8 mouse cellular contexts compared by ENCODE assay signal in genomic region chr15:98092372-98093120, GRCm38 (mm10). TPM values are rescaled to one million over a fixed set of nuclear protein-coding genes. Genes with fewer than 3 reads are reported as not detected.
A peak's percentile ranks its signal among the peaks of the same experiment; 100 is the strongest.
DNase-seq lines count a peak whose midpoint lies in the region; ATAC-seq and TF ChIP-seq lines count a peak whose summit lies in the region.

Gene Pfkm, plus strand, starts transcription at chr15:98092589.

- no peak for TF ChIP-seq RAD21 in MEL (IDR thresholded peaks at IDR 0.05; ENCODE audit: low read depth, low read length)

- WGBS in limb, embryonic 14.5 days = 3% methylated on average over 22 of the region's 30 CpGs
- WGBS in stomach, embryonic 14.5 days = under 1% methylated on average over 30 of the region's 30 CpGs

- H3K4me2 ChIP-seq in limb, embryonic 14.5 days (replicated peaks; ENCODE audit: low read depth, low read length, severe bottlenecking) = peak within 1 kb of the TSS; percentile 70
- H3K4me2 ChIP-seq in stomach, embryonic 14.5 days (replicated peaks; ENCODE audit: low read depth, low read length) = peak within 1 kb of the TSS; percentile 62

- peaks cover 22 to 23% of the 10 kb centered on the region in 2 experiments for H3K4me1 ChIP-seq in MEL (ENCODE audit: control insufficient read depth in 1 of 2, insufficient read depth in 2 of 2, low read length in 2 of 2)
- H3K4me1 ChIP-seq in erythroblast, embryonic 14.5 days (ENCODE audit: control insufficient read depth) = peaks cover 40% of the 10 kb centered on the region
- peaks cover 8% of the 10 kb centered on the region; the same call in 1 of the 2 replicates for H3K4me1 ChIP-seq in limb, embryonic 14.5 days (ENCODE audit: control insufficient read depth, insufficient read depth, low read length)
- H3K4me1 ChIP-seq in stomach, embryonic 14.5 days (ENCODE audit: control insufficient read depth, insufficient read depth, low read length) = peaks cover 7% of the 10 kb centered on the region; the same call in 1 of the 2 replicates

- intact Hi-C loops in heart, postnatal 14 days (cut with DNase I) = loop anchor here (1.0 to 10.0 kb wide), 4 partner anchors 16 to 422 kb away; no protein-coding TSS in a partner anchor

- peak; percentile 13 for DNase-seq in kidney, adult 9 months
- no peak for DNase-seq in kidney, postnatal 25 days
- DNase-seq in MEL (ENCODE audit: low read depth, low spot score) = peak; percentile 84
- DNase-seq in heart, postnatal 14 days = no peak
- DNase-seq in limb, embryonic 14.5 days (ENCODE audit: low spot score) = no peak
- no peak for DNase-seq in cerebellum, adult 8-10 months

- peaks cover 8 to 35% of the 10 kb centered on the region in 2 experiments for H3K36me3 ChIP-seq in MEL (ENCODE audit: control insufficient read depth in 1 of 2, insufficient read depth in 2 of 2, low read length in 2 of 2)
- H3K36me3 ChIP-seq in erythroblast, embryonic 14.5 days (ENCODE audit: control insufficient read depth) = peaks cover 58% of the 10 kb centered on the region
- H3K36me3 ChIP-seq in limb, embryonic 14.5 days (ENCODE audit: control insufficient read depth, insufficient read depth, low read length) = peaks cover 11% of the 10 kb centered on the region; the same call in 1 of the 2 replicates
- no peaks in the 10 kb centered on the region for H3K36me3 ChIP-seq in stomach, embryonic 14.5 days (ENCODE audit: control insufficient read depth, insufficient read depth, low read length)

- peak; percentile 39 to 52; a peak in 2 of 4 replicates for TF ChIP-seq POLR2A in MEL (IDR thresholded peaks at IDR 0.05; ENCODE audit: control insufficient read depth in 1 of 2, insufficient read depth in 1 of 2, low read depth in 1 of 2, low read length in 2 of 2, poor library complexity in 1 of 2)
- no peak for TF ChIP-seq POLR2A in limb, embryonic 14.5 days (IDR thresholded peaks at IDR 0.05; ENCODE audit: borderline replicate concordance, extremely low read depth, insufficient read depth, insufficient read length)

- H3K27me3 ChIP-seq in MEL (ENCODE audit: control insufficient read depth in 1 of 2, insufficient read depth in 2 of 2, low read length in 2 of 2) = no peaks in the 10 kb centered on the region
- H3K27me3 ChIP-seq in erythroblast, embryonic 14.5 days (ENCODE audit: control insufficient read depth) = no peaks in the 10 kb centered on the region
- no peaks in the 10 kb centered on the region for H3K27me3 ChIP-seq in limb, embryonic 14.5 days (ENCODE audit: control insufficient read depth, insufficient read depth, low read length)
- H3K27me3 ChIP-seq in stomach, embryonic 14.5 days (ENCODE audit: control insufficient read depth, insufficient read depth, low read length) = no peaks in the 10 kb centered on the region

- ATAC-seq in limb, embryonic 14.5 days (ENCODE audit: low FRiP score, low read depth) = peak; percentile 13; the same call in 1 of the 2 replicates
- ATAC-seq in stomach, embryonic 14.5 days (ENCODE audit: insufficient number of reproducible peaks, insufficient read depth, low FRiP score, low read depth) = no peak

- peaks cover 56% of the 10 kb centered on the region for H3K79me2 ChIP-seq in MEL (ENCODE audit: control insufficient read depth, insufficient read depth, low read length, poor library complexity)

- TF ChIP-seq CTCF in MEL (IDR thresholded peaks at IDR 0.05 in 2 of 3, conservative IDR thresholded peaks at IDR 0.05 in 1 of 3; ENCODE audit: control insufficient read depth in 1 of 3, insufficient read depth in 1 of 3, low read depth in 2 of 3, low read length in 3 of 3, poor library complexity in 1 of 3, severe bottlenecking in 1 of 3) = no peak

- peak; percentile 98 to 99 for TF ChIP-seq EP300 in MEL (IDR thresholded peaks at IDR 0.05; ENCODE audit: low read depth in 1 of 2, low read length in 2 of 2)

- H3K9me3 ChIP-seq in MEL (replicated peaks; ENCODE audit: insufficient read depth, low read length) = no peaks in the 10 kb centered on the region
- H3K9me3 ChIP-seq in erythroblast, embryonic 14.5 days (ENCODE audit: control insufficient read depth, low read length) = peaks cover 2% of the 10 kb centered on the region
- H3K9me3 ChIP-seq in limb, embryonic 14.5 days (ENCODE audit: control insufficient read depth, low read length) = no peaks in the 10 kb centered on the region
- no peaks in the 10 kb centered on the region for H3K9me3 ChIP-seq in stomach, embryonic 14.5 days (ENCODE audit: control insufficient read depth, low read depth, low read length)

- peak within 1 kb of the TSS; percentile 89 for H3K9ac ChIP-seq in MEL (ENCODE audit: control insufficient read depth, low read depth, low read length, poor library complexity, severe bottlenecking)
- H3K9ac ChIP-seq in limb, embryonic 14.5 days (ENCODE audit: low read depth, low read length, severe bottlenecking) = peak within 1 kb of the TSS; percentile 92
- peak within 1 kb of the TSS; percentile 86 for H3K9ac ChIP-seq in stomach, embryonic 14.5 days (replicated peaks; ENCODE audit: low read depth, low read length)

- H3K4me3 ChIP-seq in MEL (ENCODE audit: control insufficient read depth in 1 of 2, insufficient read depth in 1 of 2, low read depth in 2 of 2, low read length in 2 of 2) = peak within 1 kb of the TSS; percentile 82 to 83
- peak within 1 kb of the TSS; percentile 79 for H3K4me3 ChIP-seq in erythroblast, embryonic 14.5 days (replicated peaks)
- H3K4me3 ChIP-seq in limb, embryonic 14.5 days (replicated peaks; ENCODE audit: low read length) = peak within 1 kb of the TSS; percentile 99
- H3K4me3 ChIP-seq in stomach, embryonic 14.5 days (ENCODE audit: low read depth, low read length) = peak within 1 kb of the TSS; percentile 97

- H3K27ac ChIP-seq in MEL (ENCODE audit: control insufficient read depth, low read depth, low read length) = peak within 1 kb of the TSS; percentile 97
- H3K27ac ChIP-seq in limb, embryonic 14.5 days (replicated peaks; ENCODE audit: low read depth, low read length) = peak within 1 kb of the TSS; percentile 92
- peak within 1 kb of the TSS; percentile 95 for H3K27ac ChIP-seq in stomach, embryonic 14.5 days (ENCODE audit: low read length)

TF ChIP-seq in MEL, 35 proteins besides CTCF, POLR2A, EP300 and RAD21 (continues in another document):
- TF ChIP-seq MAX (IDR thresholded peaks at IDR 0.05; ENCODE audit: low read length) (peak; percentile 94), MYB (IDR thresholded peaks at IDR 0.05; ENCODE audit: low read depth, low read length) (peak; percentile 68; the same call in 1 of the 2 replicates), MEF2A (IDR thresholded peaks at IDR 0.05; ENCODE audit: extremely low read depth, insufficient replicate concordance, low read depth, low read length, poor library complexity, severe bottlenecking) (peak; percentile 47; the same call in 1 of the 2 replicates), ZC3H11A (IDR thresholded peaks at IDR 0.05; ENCODE audit: low read depth, low read length) (no peak), POLR2AphosphoS5 (IDR thresholded peaks at IDR 0.05; ENCODE audit: borderline replicate concordance, low read depth, low read length) (no peak), MAZ (IDR thresholded peaks at IDR 0.05; ENCODE audit: low read depth, low read length) (peak; percentile 72; the same call in 1 of the 2 replicates), CHD1 (IDR thresholded peaks at IDR 0.05; ENCODE audit: low read depth, low read length) (no peak; the same call in 1 of the 2 replicates), JUND (IDR thresholded peaks at IDR 0.05; ENCODE audit: low read depth, low read length) (no peak; the same call in 1 of the 2 replicates), POLR2AphosphoS2 (IDR thresholded peaks at IDR 0.05; ENCODE audit: low read length) (peak; percentile 79; the same call in 1 of the 2 replicates), KAT2A (conservative IDR thresholded peaks at IDR 0.05; ENCODE audit: low read depth, low read length) (peak; percentile 61), ZNF384 (IDR thresholded peaks at IDR 0.05; ENCODE audit: low read depth, low read length) (peak; percentile 46; the same call in 1 of the 2 replicates), TBP (IDR thresholded peaks at IDR 0.05; ENCODE audit: low read depth, low read length) (peak; percentile 87), USF2 (IDR thresholded peaks at IDR 0.05; ENCODE audit: borderline replicate concordance in 1 of 2, insufficient read depth in 1 of 2, low read depth in 1 of 2, low read length in 2 of 2) (no peak), ETS1 (IDR thresholded peaks at IDR 0.05; ENCODE audit: low read depth, low read length) (peak; percentile 97), ZMIZ1 (IDR thresholded peaks at IDR 0.05; ENCODE audit: low read depth, low read length) (peak; percentile 76), TAL1 (IDR thresholded peaks at IDR 0.05; ENCODE audit: low read length) (peak; percentile 72), SIN3A (IDR thresholded peaks at IDR 0.05; ENCODE audit: low read length) (peak; percentile 99), MXI1 (IDR thresholded peaks at IDR 0.05; ENCODE audit: low read depth, low read length) (peak; percentile 99), MAFK (IDR thresholded peaks at IDR 0.05; ENCODE audit: borderline replicate concordance, low read depth, low read length) (peak; percentile 83), NELFE (IDR thresholded peaks at IDR 0.05; ENCODE audit: low read depth, low read length) (no peak; the same call in 1 of the 2 replicates), CHD2 (IDR thresholded peaks at IDR 0.05; ENCODE audit: low read length) (no peak), SMC3 (IDR thresholded peaks at IDR 0.05; ENCODE audit: low read depth, low read length) (no peak), BHLHE40 (IDR thresholded peaks at IDR 0.05; ENCODE audit: borderline replicate concordance, low read depth, low read length) (peak; percentile 100), GATA1 (IDR thresholded peaks at IDR 0.05; ENCODE audit: low read depth, low read length) (peak; percentile 100), ZKSCAN1 (IDR thresholded peaks at IDR 0.05; ENCODE audit: low read depth, low read length) (no peak), ELF1 (IDR thresholded peaks at IDR 0.05; ENCODE audit: low read depth, low read length) (no peak), RCOR1 (IDR thresholded peaks at IDR 0.05; ENCODE audit: low read depth, low read length) (peak; percentile 96), E2F4 (IDR thresholded peaks at IDR 0.05; ENCODE audit: borderline replicate concordance, low read depth, low read length) (peak; percentile 77), MYC (IDR thresholded peaks at IDR 0.05; ENCODE audit: low read depth, low read length) (peak; percentile 99)

RNA-seq across cellular contexts. Expression of gene Pfkm, which starts in this region (rescaled TPM):
- 96.0 and 150 TPM in 2 replicates for total RNA-seq in MEL (2012; rRNA removed)
- 100 to 1,000 TPM in 1 of 2 experiments, not detected in 1; 125 TPM for polyA plus RNA-seq in MEL (2012; ENCODE audit: insufficient read depth in 1 of 2, insufficient read length in 2 of 2, low read depth in 1 of 2, low replicate concordance in 2 of 2, missing spikeins in 1 of 2)
- 2.4 and 3.1 TPM in 2 replicates for polyA plus RNA-seq in erythroblast, embryonic 14.5 days (2012)
- 100 to 1,000 TPM; 739 to 748 TPM for total RNA-seq in heart, postnatal 14 days (2021)
- 75.8 and 78.9 TPM in 2 replicates for polyA plus RNA-seq in limb, embryonic 14.5 days (2012; rRNA removed)
- 49.8 and 50.0 TPM in 2 replicates for polyA plus RNA-seq in limb, embryonic 14.5 days (2014; fragmentation: Nextera tagmentation; extraction: Ambion mirVana)
- 29.6 and 33.7 TPM in 2 replicates for polyA plus RNA-seq in stomach, embryonic 14.5 days (2014; fragmentation: Nextera tagmentation; extraction: Ambion mirVana)

Comparison
In these comparisons a context has a peak if more than half of its experiments do, and no peak if none do; other contexts are left out.
1. DNase-seq: peak in kidney, adult 9 months (single experiment) and MEL (single experiment); none in kidney, postnatal 25 days (0 of 2), heart, postnatal 14 days (0 of 2), limb, embryonic 14.5 days (single experiment) and cerebellum, adult 8-10 months (single experiment).
2. Peak in every context shown above with its lines, with median percentiles within 50 percentile points of each other: H3K27ac ChIP-seq, H3K4me3 ChIP-seq and H3K9ac ChIP-seq.